Mouse (Mus musculus): ENCODE measurements at regions not wholly inside any gene's neighbourhood (a gene's known extent, or its start where the extent isn't known, plus 50 kb on each side); places are given as distances from the start of the nearest gene placed in this dataset.

DNA sequence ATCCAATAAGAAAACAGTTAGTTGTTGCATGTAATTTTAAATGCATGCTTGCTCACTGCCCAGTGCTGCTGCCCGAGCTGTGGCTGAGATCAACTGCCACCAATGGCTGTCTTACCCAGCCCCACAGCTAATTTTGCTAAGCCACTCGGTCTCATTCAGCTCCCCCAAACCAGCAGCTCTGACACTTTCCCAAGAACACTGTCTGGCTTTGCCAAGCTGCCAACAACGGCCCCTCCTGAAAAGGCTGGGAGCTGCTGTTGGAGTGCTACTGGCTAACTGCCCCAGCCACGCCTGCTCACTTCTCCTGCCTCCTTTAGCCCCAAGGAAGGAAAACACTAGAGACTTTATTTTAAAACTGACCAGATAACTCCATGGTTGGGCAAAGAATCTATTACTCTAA is 1227.1 kb downstream of the A830018L16Rik start:
- peak in 1 of 2 experiments; percentile 8 for DNase-seq (ENCODE audit: low spot score in 2 of 2)

More for the DNA sequence above, 1227.1 kb downstream of the A830018L16Rik start:
- intact Hi-C loops (cut with DNase I), result no loop called here

Small RNAs in the stretch of these regions (microRNA-seq; reads per million reads assigned to microRNA genes)
- gene Mir6341, result 0 reads per million in 2 experiments

All from left cerebral cortex, postnatal 14 days (tissue).